Mouse (Mus musculus) c-Kit-negative CD71-positive TER-119-positive erythroid progenitor cells, embryonic 14.5 days (primary cell): ENCODE data around the gene Pla2g2d.

Experiments used
- DNase-seq: peaks from one replicate; pipeline ENCODE4 v3.0.0-alpha.2; 2013; ENCODE audit warnings: low read depth, low spot score

Pla2g2d gene

GRCm38 (mm10) chr4:138825751-138826567 is 50.4 kb downstream of the Pla2g2d start:
- no peak for DNase-seq

- no peak for DNase-seq
Measured at GRCm38 (mm10) chr4:138827147-138827546, 51.6 kb downstream of the Pla2g2d start.
